Mouse (Mus musculus): ENCODE results near the gene E330017A01Rik. TPM values are rescaled to one million over a fixed set of nuclear protein-coding genes. Genes with fewer than 3 reads are reported as not detected.

E330017A01Rik gene
- polyA plus RNA-seq, 2 experiments = not detected

- Histone ChIP-seq H3K27me3 (ENCODE audit: control insufficient read depth, insufficient read depth, low read length) (no peaks in the 10 kb centered on the region), H3K9me3 (ENCODE audit: control insufficient read depth, low read length) (no peaks in the 10 kb centered on the region), H3K9ac (replicated peaks) (peak overlapping the region; percentile 12; the same call in 1 of the 2 replicates), H3K36me3 (replicated peaks; ENCODE audit: control insufficient read depth, insufficient read depth, low read depth) (no peaks in the 10 kb centered on the region), H3K4me3 (ENCODE audit: insufficient read depth in 1 of 2, low read depth in 2 of 2, low read length in 2 of 2) (no peak overlapping the region), H3K4me2 (ENCODE audit: low read depth) (no peak overlapping the region), H3K4me1 (replicated peaks; ENCODE audit: control insufficient read depth in 2 of 2, insufficient read depth in 2 of 2, low read length in 1 of 2) (peaks cover 81 to 83% of the 10 kb centered on the region in 2 experiments), H3K27ac (peak overlapping the region; percentile 98)
- WGBS (ENCODE audit: insufficient replicate concordance) = 77% methylated on average over 2 of the region's 2 CpGs
- ATAC-seq (ENCODE audit: insufficient read depth) (no peak), DNase-seq (ENCODE audit: low read depth in 3 of 3, low spot score in 3 of 3) (no peak)
- TF ChIP-seq EP300 (IDR thresholded peaks at IDR 0.05; ENCODE audit: low read depth) = no peak
Observed at GRCm38 (mm10) chr16:58663816-58664215, 25.3 kb upstream of the E330017A01Rik start.

- ATAC-seq (ENCODE audit: insufficient read depth) (peak; percentile 10; the same call in 1 of the 2 replicates), DNase-seq (ENCODE audit: low read depth in 3 of 3, low spot score in 3 of 3) (peak in 2 of 3 experiments; percentile 56 to 77)
- peak overlapping the region; percentile 77 for H3K9ac ChIP-seq (replicated peaks)
- H3K36me3 ChIP-seq (replicated peaks; ENCODE audit: control insufficient read depth, insufficient read depth, low read depth) = no peaks in the 10 kb centered on the region
- TF ChIP-seq CTCF (IDR thresholded peaks at IDR 0.05; ENCODE audit: low read depth) = peak; percentile 66
- TF ChIP-seq EP300 (IDR thresholded peaks at IDR 0.05; ENCODE audit: low read depth) = peak; percentile 60; the same call in 1 of the 2 replicates
- H3K9me3 ChIP-seq (ENCODE audit: control insufficient read depth, low read length) = no peaks in the 10 kb centered on the region
- H3K4me2 ChIP-seq (ENCODE audit: low read depth) = peak overlapping the region; percentile 81
- H3K4me3 ChIP-seq (ENCODE audit: insufficient read depth in 1 of 2, low read depth in 2 of 2, low read length in 2 of 2) = no peak overlapping the region
- no peaks in the 10 kb centered on the region for H3K27me3 ChIP-seq (ENCODE audit: control insufficient read depth, insufficient read depth, low read length)
- peaks cover 84 to 86% of the 10 kb centered on the region in 2 experiments for H3K4me1 ChIP-seq (replicated peaks; ENCODE audit: control insufficient read depth in 2 of 2, insufficient read depth in 2 of 2, low read length in 1 of 2)
- 41% methylated on average over 5 of the region's 5 CpGs for WGBS (ENCODE audit: insufficient replicate concordance)
- peak overlapping the region; percentile 98 for H3K27ac ChIP-seq
Observed at GRCm38 (mm10) chr16:58663021-58663420, 24.5 kb upstream of the E330017A01Rik start.

- no peaks in the 10 kb centered on the region for H3K36me3 ChIP-seq (replicated peaks; ENCODE audit: control insufficient read depth, insufficient read depth, low read depth)
- H3K4me3 ChIP-seq (ENCODE audit: insufficient read depth in 1 of 2, low read depth in 2 of 2, low read length in 2 of 2) = peak overlapping the region; percentile 38 to 40
- ATAC-seq (ENCODE audit: insufficient read depth) = peak; percentile 11; the same call in 1 of the 2 replicates
- DNase-seq (ENCODE audit: low read depth in 3 of 3, low spot score in 3 of 3) = no peak
- H3K9ac ChIP-seq (replicated peaks) = peak overlapping the region; percentile 77
- peaks cover 86% of the 10 kb centered on the region in 2 experiments for H3K4me1 ChIP-seq (replicated peaks; ENCODE audit: control insufficient read depth in 2 of 2, insufficient read depth in 2 of 2, low read length in 1 of 2)
- peak overlapping the region; percentile 98 for H3K27ac ChIP-seq
- H3K4me2 ChIP-seq (ENCODE audit: low read depth) = peak overlapping the region; percentile 81
- H3K9me3 ChIP-seq (ENCODE audit: control insufficient read depth, low read length) = no peaks in the 10 kb centered on the region
- no peaks in the 10 kb centered on the region for H3K27me3 ChIP-seq (ENCODE audit: control insufficient read depth, insufficient read depth, low read length)
- TF ChIP-seq EP300 (IDR thresholded peaks at IDR 0.05; ENCODE audit: low read depth) (no peak), CTCF (IDR thresholded peaks at IDR 0.05; ENCODE audit: low read depth) (no peak)
Observed at GRCm38 (mm10) chr16:58662287-58662791, 23.8 kb upstream of the E330017A01Rik start.

GRCm38 (mm10) chr16:58661826-58662225, 23.3 kb upstream of the E330017A01Rik start:
- TF ChIP-seq CTCF (IDR thresholded peaks at IDR 0.05; ENCODE audit: low read depth) (no peak), EP300 (IDR thresholded peaks at IDR 0.05; ENCODE audit: low read depth) (peak; percentile 98)
- peak overlapping the region; percentile 81 for H3K4me2 ChIP-seq (ENCODE audit: low read depth)
- DNase-seq (ENCODE audit: low read depth in 3 of 3, low spot score in 3 of 3) = peak; percentile 88 to 95 (median 88)
- peak overlapping the region; percentile 98 for H3K27ac ChIP-seq
- H3K9ac ChIP-seq (replicated peaks) = peak overlapping the region; percentile 77
- peak; percentile 92 for ATAC-seq (ENCODE audit: insufficient read depth)
- no peaks in the 10 kb centered on the region for H3K9me3 ChIP-seq (ENCODE audit: control insufficient read depth, low read length)
- H3K36me3 ChIP-seq (replicated peaks; ENCODE audit: control insufficient read depth, insufficient read depth, low read depth) = no peaks in the 10 kb centered on the region
- H3K4me3 ChIP-seq (ENCODE audit: insufficient read depth in 1 of 2, low read depth in 2 of 2, low read length in 2 of 2) = peak overlapping the region; percentile 38 to 40
- 8% methylated on average over 5 of the region's 5 CpGs for WGBS (ENCODE audit: insufficient replicate concordance)
- H3K4me1 ChIP-seq (replicated peaks; ENCODE audit: control insufficient read depth in 2 of 2, insufficient read depth in 2 of 2, low read length in 1 of 2) = peaks cover 82% of the 10 kb centered on the region in 2 experiments
- no peaks in the 10 kb centered on the region for H3K27me3 ChIP-seq (ENCODE audit: control insufficient read depth, insufficient read depth, low read length)

GRCm38 (mm10) chr16:58658668-58659067, 20.1 kb upstream of the E330017A01Rik start:
- ATAC-seq (ENCODE audit: insufficient read depth) (peak; percentile 69), DNase-seq (ENCODE audit: low read depth in 3 of 3, low spot score in 3 of 3) (peak in 1 of 3 experiments; percentile 65)
- H3K9ac ChIP-seq (replicated peaks) = peak overlapping the region; percentile 55
- H3K27me3 ChIP-seq (ENCODE audit: control insufficient read depth, insufficient read depth, low read length) = no peaks in the 10 kb centered on the region
- H3K27ac ChIP-seq = peak overlapping the region; percentile 92
- H3K9me3 ChIP-seq (ENCODE audit: control insufficient read depth, low read length) = no peaks in the 10 kb centered on the region
- H3K36me3 ChIP-seq (replicated peaks; ENCODE audit: control insufficient read depth, insufficient read depth, low read depth) = no peaks in the 10 kb centered on the region
- H3K4me3 ChIP-seq (ENCODE audit: insufficient read depth in 1 of 2, low read depth in 2 of 2, low read length in 2 of 2) = peak overlapping the region; percentile 12 to 42; a peak in 3 of 4 replicates
- peaks cover 63 to 67% of the 10 kb centered on the region in 2 experiments for H3K4me1 ChIP-seq (replicated peaks; ENCODE audit: control insufficient read depth in 2 of 2, insufficient read depth in 2 of 2, low read length in 1 of 2)
- TF ChIP-seq EP300 (IDR thresholded peaks at IDR 0.05; ENCODE audit: low read depth) (peak; percentile 81), CTCF (IDR thresholded peaks at IDR 0.05; ENCODE audit: low read depth) (peak; percentile 46)
- 47% methylated on average over 6 of the region's 6 CpGs for WGBS (ENCODE audit: insufficient replicate concordance)
- H3K4me2 ChIP-seq (ENCODE audit: low read depth) = peak overlapping the region; percentile 81

Data from liver, embryonic 14.5 days (tissue).